Mouse (Mus musculus) forebrain, postnatal 0 days (tissue): ENCODE measurements around the gene Kxd1. TPM values are rescaled to one million over a fixed set of nuclear protein-coding genes. Genes with fewer than 3 reads are reported as not detected.

ENCODE experiments used
- ATAC-seq: fragments of 200-750 bp; cut with Nextera tagmentation; 2 replicates; pipeline ENCODE4 v1.8.0; 2017; ENCODE audit warnings: mild to moderate bottlenecking, moderate library complexity
- DNase-seq: peaks from one replicate; pipeline ENCODE4 v3.0.0-alpha.2; 2015
- H3K27ac ChIP-seq: fragments of 300-500 bp; sonication (generic); 2 replicates; pipeline ENCODE4 v1.5.1; 2014; ENCODE audit warnings: low read depth, mild to moderate bottlenecking, antibody characterized with exemption, low read length, moderate library complexity, mixed read lengths
- H3K27me3 ChIP-seq: fragments of 300-500 bp; sonication (generic); 2 replicates; pipeline ENCODE4 v1.6.1; 2014; ENCODE audit warnings: mild to moderate bottlenecking, low read length, mixed read lengths; ENCODE audit not compliant: insufficient read depth
- H3K36me3 ChIP-seq: fragments of 300-500 bp; sonication (generic); 2 replicates; pipeline ENCODE4 v1.6.1; 2014; ENCODE audit warnings: mild to moderate bottlenecking, moderate library complexity; ENCODE audit not compliant: insufficient read depth
- H3K4me1 ChIP-seq: fragments of 300-500 bp; sonication (generic); 2 replicates; pipeline ENCODE4 v1.6.1; 2014; ENCODE audit warnings: antibody characterized with exemption; ENCODE audit not compliant: insufficient read depth
- H3K4me2 ChIP-seq: fragments of 300-500 bp; sonication (generic); 2 replicates; pipeline ENCODE4 v1.6.1; 2014; ENCODE audit warnings: low read depth, mild to moderate bottlenecking, moderate library complexity
- H3K4me3 ChIP-seq: fragments of 300-500 bp; sonication (generic); 2 replicates; pipeline ENCODE4 v1.5.1; 2014; ENCODE audit warnings: low read depth, low read length, mixed read lengths
- H3K9ac ChIP-seq: fragments of 300-500 bp; sonication (generic); 2 replicates; pipeline ENCODE4 v1.6.1; 2014; ENCODE audit warnings: mild to moderate bottlenecking
- H3K9me3 ChIP-seq: fragments of 300-500 bp; sonication (generic); 2 replicates; pipeline ENCODE4 v1.6.1; 2016; ENCODE audit warnings: low read length
- CTCF ChIP-seq: sonication (generic); IDR thresholded peaks from 2 replicates; pipeline ENCODE4 v1.5.1; 2016; ENCODE audit warnings: antibody characterized with exemption, control low read depth, low read depth
- WGBS: fragments of 180-500 bp; shearing (Covaris S2); extraction: QIAGEN DNeasy Blood & Tissue Kit; methylation state at CpG from one replicate; pipeline ENCODE4 v1.1.7; 2014; 5-methylcytosine and 5-hydroxymethylcytosine counted together
- polyA plus RNA-seq: library from polyadenylated mRNA; unstranded; fragments of >200 nt; fragmentation: Nextera tagmentation; extraction: Ambion mirVana; gene quantifications from 2 replicates; pipeline ENCODE4 v1.2.1, GENCODE M21; 2015
- total RNA-seq: library from RNA; depleted of rRNA; stranded (reverse); fragments of >200 nt; gene quantifications from 2 replicates; pipeline ENCODE4 v1.2.3, GENCODE M21; 2014

The Kxd1 gene
- total and polyA plus RNA-seq, 2 experiments from 2014 or later: 43.5 to 51.6 TPM

DNA sequence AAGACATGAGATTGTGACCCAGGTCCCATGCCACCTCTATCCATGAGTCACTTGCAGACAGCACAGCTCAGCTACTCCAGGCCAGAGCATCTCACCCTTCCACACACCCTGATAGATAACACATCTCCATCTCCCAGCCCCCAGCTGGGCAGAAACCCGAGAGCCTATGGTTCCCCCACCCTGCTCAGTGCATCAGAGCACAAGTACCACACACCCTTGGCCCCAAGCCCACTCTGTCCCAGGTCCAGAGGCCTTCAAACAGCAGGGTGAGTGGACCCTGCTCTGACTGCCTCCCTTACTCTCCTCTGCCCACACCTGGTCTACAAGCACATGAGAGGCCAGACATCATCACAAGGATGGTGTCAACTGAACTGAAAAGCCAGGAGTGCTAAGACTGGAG lies 59.8 kb downstream of the Kxd1 start:
- ATAC-seq (no peak), DNase-seq (no peak)
- H3K4me3 ChIP-seq: no peak overlapping the region
- H3K27ac ChIP-seq: no peak overlapping the region
- no peaks in the 10 kb centered on the region for H3K9me3 ChIP-seq
- 62% methylated on average over 1 of the region's 1 CpGs for WGBS
- no peak for TF ChIP-seq CTCF
- no peak overlapping the region for H3K4me2 ChIP-seq
- H3K9ac ChIP-seq: no peak overlapping the region
- H3K36me3 ChIP-seq: no peaks in the 10 kb centered on the region
- H3K4me1 ChIP-seq: no peaks in the 10 kb centered on the region
- no peaks in the 10 kb centered on the region for H3K27me3 ChIP-seq

GRCm38 (mm10) chr8:70467229-70467725 lies 60.5 kb downstream of the Kxd1 start:
- no peak for TF ChIP-seq CTCF
- Histone ChIP-seq H3K27ac (no peak overlapping the region), H3K9ac (no peak overlapping the region), H3K9me3 (no peaks in the 10 kb centered on the region), H3K4me1 (no peaks in the 10 kb centered on the region), H3K27me3 (no peaks in the 10 kb centered on the region), H3K4me3 (no peak overlapping the region), H3K4me2 (no peak overlapping the region), H3K36me3 (no peaks in the 10 kb centered on the region)
- no peak for DNase-seq
- WGBS: 87% methylated on average over 5 of the region's 5 CpGs
- no peak for ATAC-seq

- no peak for TF ChIP-seq CTCF
- Histone ChIP-seq H3K4me3 (no peak overlapping the region), H3K36me3 (no peaks in the 10 kb centered on the region), H3K9me3 (no peaks in the 10 kb centered on the region), H3K4me1 (no peaks in the 10 kb centered on the region), H3K27ac (no peak overlapping the region), H3K9ac (no peak overlapping the region), H3K4me2 (no peak overlapping the region), H3K27me3 (no peaks in the 10 kb centered on the region)
- ATAC-seq: no peak
- 79% methylated on average over 11 of the region's 11 CpGs for WGBS
- DNase-seq: no peak
Measured at GRCm38 (mm10) chr8:70466771-70467170, 61.0 kb downstream of the Kxd1 start.

GRCm38 (mm10) chr8:70466305-70466704 lies 61.5 kb downstream of the Kxd1 start:
- DNase-seq: no peak
- Histone ChIP-seq H3K36me3 (no peaks in the 10 kb centered on the region), H3K4me2 (no peak overlapping the region), H3K4me1 (no peaks in the 10 kb centered on the region), H3K27me3 (no peaks in the 10 kb centered on the region), H3K9me3 (no peaks in the 10 kb centered on the region), H3K9ac (no peak overlapping the region), H3K27ac (no peak overlapping the region), H3K4me3 (no peak overlapping the region)
- WGBS: 86% methylated on average over 4 of the region's 4 CpGs
- no peak for TF ChIP-seq CTCF
- ATAC-seq: no peak

DNA sequence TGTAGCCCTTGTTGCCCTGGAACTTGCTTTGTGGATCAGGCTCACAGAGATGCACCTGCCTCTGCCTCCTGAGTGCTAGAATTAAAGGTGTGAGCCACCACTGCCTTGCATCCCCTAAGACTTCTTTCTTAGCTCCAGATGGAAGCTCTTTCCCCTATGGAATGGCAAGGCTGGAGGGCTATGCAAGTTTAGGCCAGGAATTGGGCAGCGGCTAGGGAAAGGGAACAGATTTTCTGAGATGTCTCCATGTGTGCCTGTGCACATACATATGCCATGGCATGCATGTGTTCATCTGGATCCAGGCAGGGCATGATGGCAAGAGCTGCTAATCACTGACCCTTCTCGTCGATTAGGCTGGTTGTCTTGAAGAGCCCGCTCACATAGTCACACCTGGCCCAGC lies 62.1 kb downstream of the Kxd1 start:
- 96% methylated on average over 4 of the region's 4 CpGs for WGBS
- Histone ChIP-seq H3K4me3 (no peak overlapping the region), H3K4me1 (no peaks in the 10 kb centered on the region), H3K9ac (no peak overlapping the region), H3K27me3 (no peaks in the 10 kb centered on the region), H3K9me3 (no peaks in the 10 kb centered on the region), H3K4me2 (no peak overlapping the region), H3K36me3 (no peaks in the 10 kb centered on the region), H3K27ac (no peak overlapping the region)
- TF ChIP-seq CTCF: no peak
- DNase-seq (no peak), ATAC-seq (no peak)

DNA sequence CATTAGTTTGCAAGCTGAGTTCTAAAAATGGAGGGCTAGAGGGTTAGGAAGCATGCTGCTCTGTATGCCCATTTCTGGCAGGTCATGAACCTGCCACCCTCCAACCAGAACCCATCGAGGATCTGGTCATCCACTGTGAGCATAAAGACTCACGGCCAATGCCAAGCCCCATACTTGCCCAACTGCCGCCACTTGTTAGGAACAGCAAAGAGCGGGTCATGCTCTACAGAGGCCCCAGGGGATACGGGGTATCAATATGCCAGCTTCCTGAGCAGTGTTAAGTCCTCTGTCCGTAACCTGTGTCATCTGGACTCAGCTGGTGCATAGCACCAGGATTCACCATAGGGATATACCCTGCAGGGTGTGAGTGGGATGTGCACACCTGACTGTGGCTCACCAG lies 63.6 kb downstream of the Kxd1 start:
- ATAC-seq (no peak), DNase-seq (no peak)
- Histone ChIP-seq H3K9me3 (no peaks in the 10 kb centered on the region), H3K36me3 (no peaks in the 10 kb centered on the region), H3K27ac (no peak overlapping the region), H3K4me1 (no peaks in the 10 kb centered on the region), H3K4me2 (no peak overlapping the region), H3K9ac (no peak overlapping the region), H3K4me3 (no peak overlapping the region), H3K27me3 (no peaks in the 10 kb centered on the region)
- WGBS: 86% methylated on average over 6 of the region's 6 CpGs
- no peak for TF ChIP-seq CTCF

- Histone ChIP-seq H3K27ac (no peak overlapping the region), H3K27me3 (no peaks in the 10 kb centered on the region), H3K4me3 (no peak overlapping the region), H3K9me3 (no peaks in the 10 kb centered on the region), H3K4me2 (no peak overlapping the region), H3K36me3 (no peaks in the 10 kb centered on the region), H3K9ac (no peak overlapping the region), H3K4me1 (no peaks in the 10 kb centered on the region)
- DNase-seq: peak; percentile 21
- no peak for TF ChIP-seq CTCF
- peak; percentile 53 for ATAC-seq
- WGBS: 47% methylated on average over 4 of the region's 4 CpGs
Measured at GRCm38 (mm10) chr8:70463306-70463705, 64.5 kb downstream of the Kxd1 start.

DNA sequence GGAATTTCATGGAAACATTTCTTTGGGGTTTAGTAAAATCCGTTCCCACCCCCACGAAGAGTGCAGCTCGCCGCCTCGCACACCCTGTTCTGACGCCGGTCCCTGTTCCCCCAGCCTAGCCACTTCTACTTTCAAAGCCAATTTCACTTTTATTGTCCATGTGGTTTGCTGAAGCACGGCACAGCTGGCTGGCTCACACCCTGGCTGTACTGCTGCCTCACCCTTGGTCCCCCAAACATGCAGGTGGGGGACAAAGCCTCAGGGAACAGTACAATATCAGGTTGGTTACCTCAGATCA lies 65.3 kb downstream of the Kxd1 start:
- H3K27me3 ChIP-seq: no peaks in the 10 kb centered on the region
- ATAC-seq (no peak), DNase-seq (no peak)
- H3K4me1 ChIP-seq: no peaks in the 10 kb centered on the region
- 91% methylated on average over 8 of the region's 8 CpGs for WGBS
- no peak overlapping the region for H3K9ac ChIP-seq
- no peaks in the 10 kb centered on the region for H3K9me3 ChIP-seq
- no peak overlapping the region for H3K27ac ChIP-seq
- no peak overlapping the region for H3K4me3 ChIP-seq
- no peaks in the 10 kb centered on the region for H3K36me3 ChIP-seq
- no peak overlapping the region for H3K4me2 ChIP-seq
- TF ChIP-seq CTCF: no peak
